Mouse (Mus musculus): ENCODE measurements around the gene Btn2a2. TPM values are rescaled to one million over a fixed set of nuclear protein-coding genes. Genes with fewer than 3 reads are reported as not detected.

Btn2a2 gene
- total and polyA plus RNA-seq, 3 experiments = 1.2 to 2.1 (median 1.3) TPM

DNA sequence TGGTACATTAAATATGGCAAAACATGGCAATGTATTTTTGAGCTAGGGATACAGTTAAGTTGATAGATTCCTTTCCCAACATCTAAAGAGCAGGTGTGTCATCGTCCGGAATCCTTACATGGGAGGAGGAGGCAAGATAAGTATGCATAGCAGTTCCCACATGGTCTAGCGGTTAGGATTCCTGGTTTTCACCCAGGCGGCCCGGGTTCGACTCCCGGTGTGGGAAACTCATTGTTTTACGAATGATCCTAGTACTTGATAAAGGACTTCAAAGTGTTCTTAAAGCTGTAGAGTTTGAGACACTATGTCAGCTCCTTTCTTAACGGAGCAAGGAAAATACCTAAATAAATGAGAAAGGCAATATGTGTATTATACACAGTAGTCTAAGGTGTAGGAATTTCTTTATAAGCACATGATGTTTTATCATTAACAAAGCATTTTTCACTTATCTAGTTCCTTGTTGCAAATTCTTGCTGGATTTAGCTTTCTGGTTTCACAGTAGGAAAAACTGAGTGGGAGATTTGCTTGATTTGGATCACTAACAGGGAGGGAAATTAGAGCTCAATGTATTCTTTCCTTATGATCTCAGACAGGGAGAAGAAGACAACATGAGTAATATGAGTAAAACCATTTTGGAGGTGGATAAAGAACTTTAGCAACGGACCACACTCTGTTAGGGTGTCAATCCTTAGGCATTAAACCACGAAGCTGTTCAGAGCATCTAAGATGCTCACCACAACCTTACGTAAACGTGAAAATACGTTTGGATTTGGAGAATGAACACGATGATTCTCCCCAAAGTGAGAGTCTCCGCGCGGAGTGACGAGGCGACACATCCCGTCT lies 25.1 kb downstream of the Btn2a2 start:
- Histone ChIP-seq H3K36me3 (replicated peaks in 1 of 2; ENCODE audit: control insufficient read depth in 1 of 2, insufficient read depth in 1 of 2, low read length in 1 of 2) (no peaks in the 10 kb centered on the region), H3K4me1 (ENCODE audit: control insufficient read depth in 1 of 2, insufficient read depth in 2 of 2) (peaks cover 0 to 5% of the 10 kb centered on the region in 2 experiments; a peak in 1 of 4 replicates), H3K4me2 (ENCODE audit: insufficient read depth, low read depth, poor library complexity, severe bottlenecking) (peak overlapping the region; percentile 90), H3K9me3 (replicated peaks; ENCODE audit: low read length) (no peaks in the 10 kb centered on the region), H3K79me2 (replicated peaks; ENCODE audit: control insufficient read depth, extremely low read depth, insufficient read depth, poor library complexity, severe bottlenecking) (no peaks in the 10 kb centered on the region), H3K27ac (ENCODE audit: insufficient read depth, low read depth) (no peak overlapping the region), H3K27me3 (replicated peaks) (peaks cover 30% of the 10 kb centered on the region), H3K9ac (ENCODE audit: insufficient read depth, low read depth) (peak overlapping the region; percentile 21; the same call in 1 of the 2 replicates), H3K4me3 (replicated peaks in 1 of 3; ENCODE audit: low read depth in 2 of 3, low read length in 2 of 3, poor library complexity in 1 of 3) (peak overlapping the region; percentile 53 to 71 (median 56))
- dilution Hi-C loops (cut with MboI; ENCODE audit: extremely low pct_ligation_motif_present, extremely low pct_unique_long_range_greater_than_20kb, low sequenced_read_pairs) = no loop called here
- TF ChIP-seq MEF2A (IDR thresholded peaks at IDR 0.05; ENCODE audit: borderline replicate concordance, low read depth, low read length) (no peak), POLR2A (IDR thresholded peaks at IDR 0.05; ENCODE audit: low read depth, low read length) (no peak), USF1 (IDR thresholded peaks at IDR 0.05; ENCODE audit: low read depth, low read length) (no peak), E2F4 (IDR thresholded peaks at IDR 0.05; ENCODE audit: insufficient replicate concordance, low read depth, low read length) (peak; percentile 86; the same call in 1 of the 2 replicates), IRF4 (IDR thresholded peaks at IDR 0.05; ENCODE audit: low read depth, low read length) (no peak), ZKSCAN1 (IDR thresholded peaks at IDR 0.05; ENCODE audit: borderline replicate concordance, low read depth, low read length) (no peak), CHD1 (IDR thresholded peaks at IDR 0.05; ENCODE audit: low read depth, low read length) (no peak), RCOR1 (conservative IDR thresholded peaks at IDR 0.05; ENCODE audit: low read depth, low read length) (no peak), MYC (IDR thresholded peaks at IDR 0.05; ENCODE audit: low read depth, low read length) (no peak), TBP (conservative IDR thresholded peaks at IDR 0.05; ENCODE audit: low read depth, low read length) (peak; percentile 100), ELF1 (IDR thresholded peaks at IDR 0.05; ENCODE audit: low read depth, low read length) (peak; percentile 95), GABPA (IDR thresholded peaks at IDR 0.05; ENCODE audit: insufficient replicate concordance, low read depth, low read length) (no peak), HCFC1 (IDR thresholded peaks at IDR 0.05; ENCODE audit: low read depth, low read length) (no peak), MAFK (IDR thresholded peaks at IDR 0.05; ENCODE audit: insufficient replicate concordance, low read length) (peak; percentile 97), ETS1 (conservative IDR thresholded peaks at IDR 0.05; ENCODE audit: low read depth, low read length) (no peak), MAZ (IDR thresholded peaks at IDR 0.05; ENCODE audit: low read depth, low read length) (no peak), CHD2 (IDR thresholded peaks at IDR 0.05; ENCODE audit: low read length) (no peak), RAD21 (IDR thresholded peaks at IDR 0.05; ENCODE audit: low read depth, low read length) (no peak), USF2 (conservative IDR thresholded peaks at IDR 0.05; ENCODE audit: low read depth, low read length) (no peak), SMC3 (IDR thresholded peaks at IDR 0.05; ENCODE audit: low read depth, low read length) (no peak), JUND (conservative IDR thresholded peaks at IDR 0.05; ENCODE audit: low read depth, low read length) (peak; percentile 33; the same call in 1 of the 2 replicates), KAT2A (IDR thresholded peaks at IDR 0.05; ENCODE audit: insufficient replicate concordance, low read length) (no peak), NELFE (IDR thresholded peaks at IDR 0.05; ENCODE audit: low read depth, low read length) (no peak), PAX5 (IDR thresholded peaks at IDR 0.05; ENCODE audit: low read length) (no peak), NRF1 (IDR thresholded peaks at IDR 0.05; ENCODE audit: low read depth, low read length) (peak; percentile 58; the same call in 1 of the 2 replicates), MAX (IDR thresholded peaks at IDR 0.05; ENCODE audit: low read length) (no peak), CTCF (conservative IDR thresholded peaks at IDR 0.05 in 1 of 2, IDR thresholded peaks at IDR 0.05 in 1 of 2; ENCODE audit: low read depth in 2 of 2, low read length in 2 of 2) (no peak), ZC3H11A (IDR thresholded peaks at IDR 0.05; ENCODE audit: low read depth, low read length) (no peak)
- DNase-seq (ENCODE audit: extremely low read depth) = peak; percentile 86
- in situ Hi-C loops (cut with MboI; ENCODE audit: low pct_ligation_motif_present, low pct_unique_long_range_greater_than_20kb, low sequenced_read_pairs) = no loop called here
